Mouse (Mus musculus) stomach, embryonic 16.5 days (tissue): ENCODE measurements around the gene Tacc3. TPM values are rescaled to one million over a fixed set of nuclear protein-coding genes. Genes with fewer than 3 reads are reported as not detected.

Source experiments
- ATAC-seq: fragments of 200-750 bp; cut with Nextera tagmentation; 2 replicates; pipeline ENCODE4 v1.8.0; 2017; ENCODE audit warnings: moderate number of reproducible peaks, moderate TSS enrichment; ENCODE audit not compliant: insufficient read depth, low FRiP score
- H3K27ac ChIP-seq: fragments of 300-500 bp; sonication (generic); 2 replicates; pipeline ENCODE4 v1.5.1; 2014; ENCODE audit warnings: low read length
- H3K27me3 ChIP-seq: fragments of 300-500 bp; sonication (generic); 2 replicates; pipeline ENCODE4 v1.6.1; 2014; ENCODE audit warnings: low read length, control low read depth, mixed read lengths; ENCODE audit not compliant: control insufficient read depth, insufficient read depth
- H3K36me3 ChIP-seq: fragments of 300-500 bp; sonication (generic); 2 replicates; pipeline ENCODE4 v1.6.1; 2014; ENCODE audit warnings: low read length; ENCODE audit not compliant: control insufficient read depth, insufficient read depth
- H3K4me1 ChIP-seq: fragments of 300-500 bp; sonication (generic); 2 replicates; pipeline ENCODE4 v1.6.1; 2014; ENCODE audit warnings: low read length, control low read depth, mixed read lengths; ENCODE audit not compliant: control insufficient read depth, insufficient read depth
- H3K4me2 ChIP-seq: fragments of 300-500 bp; sonication (generic); 2 replicates; pipeline ENCODE4 v1.6.1; 2014; ENCODE audit warnings: low read depth, low read length, mixed read lengths
- H3K4me3 ChIP-seq: fragments of 300-500 bp; sonication (generic); replicated peaks from 2 replicates; pipeline ENCODE4 v1.5.1; 2014; ENCODE audit warnings: mild to moderate bottlenecking, low read length
- H3K9ac ChIP-seq: fragments of 300-500 bp; sonication (generic); 2 replicates; pipeline ENCODE4 v1.6.1; 2014; ENCODE audit warnings: low read length
- H3K9me3 ChIP-seq: fragments of 300-500 bp; sonication (generic); replicated peaks from 2 replicates; pipeline ENCODE4 v1.6.1; 2016; ENCODE audit warnings: low read length, control low read depth; ENCODE audit not compliant: control insufficient read depth
- WGBS: fragments of 180-500 bp; shearing (Covaris S2); extraction: QIAGEN DNeasy Blood & Tissue Kit; methylation state at CpG from one replicate; pipeline ENCODE4 v1.1.7; 2014; 5-methylcytosine and 5-hydroxymethylcytosine counted together
- polyA plus RNA-seq: library from polyadenylated mRNA; unstranded; fragments of >200 nt; fragmentation: Nextera tagmentation; extraction: Ambion mirVana; gene quantifications from 2 replicates; pipeline ENCODE4 v1.2.1, GENCODE M21; 2015

Gene Tacc3
- polyA plus RNA-seq, 1 experiment from 2014 or later = 145 TPM

DNA sequence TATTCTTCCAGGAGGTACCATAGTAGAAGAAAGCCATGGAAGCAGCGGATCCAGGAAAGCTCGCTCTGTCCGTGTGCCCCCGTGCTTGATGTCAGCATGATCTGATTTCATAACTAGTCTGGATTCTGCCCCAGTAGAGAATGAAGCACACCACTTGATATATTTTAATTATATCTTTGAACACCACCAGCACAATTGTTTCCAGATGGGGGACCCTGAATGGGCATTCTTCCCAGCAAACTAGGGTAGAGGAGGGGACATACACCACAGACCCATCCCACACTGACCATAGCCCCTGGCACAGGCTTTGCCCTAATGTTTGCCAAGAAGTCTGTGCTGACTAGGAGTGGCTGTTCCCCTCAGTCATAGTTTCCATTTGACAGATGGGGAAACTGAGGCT lies 27.0 kb downstream of the Tacc3 start:
- Histone ChIP-seq H3K27ac (no peak overlapping the region), H3K4me3 (no peak overlapping the region), H3K4me1 (peaks cover 13% of the 10 kb centered on the region), H3K36me3 (no peaks in the 10 kb centered on the region), H3K27me3 (no peaks in the 10 kb centered on the region), H3K9me3 (no peaks in the 10 kb centered on the region), H3K9ac (no peak overlapping the region), H3K4me2 (no peak overlapping the region)
- 90% methylated on average over 4 of the region's 4 CpGs for WGBS
- ATAC-seq = no peak

DNA sequence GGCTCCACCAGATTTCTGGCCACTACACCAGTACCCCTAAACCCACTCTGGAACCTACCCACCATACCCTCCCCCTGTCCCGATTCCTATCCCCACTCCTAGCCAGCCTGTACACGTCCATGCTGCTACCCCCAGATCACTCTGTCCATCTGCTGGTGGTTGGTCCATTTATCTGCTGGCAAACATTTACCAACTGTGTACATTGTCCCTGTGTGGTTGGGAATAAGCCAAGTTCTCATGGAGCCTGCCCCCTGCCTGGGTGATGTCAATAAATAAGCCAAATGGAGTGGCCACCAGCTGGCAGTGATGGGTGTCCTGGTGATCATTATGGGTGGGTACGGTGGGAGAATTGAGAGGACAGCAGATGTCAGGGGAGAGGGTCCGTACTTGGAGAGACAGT lies 29.2 kb downstream of the Tacc3 start:
- Histone ChIP-seq H3K9me3 (no peaks in the 10 kb centered on the region), H3K27ac (no peak overlapping the region), H3K4me3 (no peak overlapping the region), H3K9ac (no peak overlapping the region), H3K36me3 (no peaks in the 10 kb centered on the region), H3K27me3 (no peaks in the 10 kb centered on the region), H3K4me2 (no peak overlapping the region), H3K4me1 (peaks cover 21% of the 10 kb centered on the region)
- ATAC-seq = peak; percentile 17; the same call in 1 of the 2 replicates
- WGBS = 63% methylated on average over 4 of the region's 4 CpGs

DNA sequence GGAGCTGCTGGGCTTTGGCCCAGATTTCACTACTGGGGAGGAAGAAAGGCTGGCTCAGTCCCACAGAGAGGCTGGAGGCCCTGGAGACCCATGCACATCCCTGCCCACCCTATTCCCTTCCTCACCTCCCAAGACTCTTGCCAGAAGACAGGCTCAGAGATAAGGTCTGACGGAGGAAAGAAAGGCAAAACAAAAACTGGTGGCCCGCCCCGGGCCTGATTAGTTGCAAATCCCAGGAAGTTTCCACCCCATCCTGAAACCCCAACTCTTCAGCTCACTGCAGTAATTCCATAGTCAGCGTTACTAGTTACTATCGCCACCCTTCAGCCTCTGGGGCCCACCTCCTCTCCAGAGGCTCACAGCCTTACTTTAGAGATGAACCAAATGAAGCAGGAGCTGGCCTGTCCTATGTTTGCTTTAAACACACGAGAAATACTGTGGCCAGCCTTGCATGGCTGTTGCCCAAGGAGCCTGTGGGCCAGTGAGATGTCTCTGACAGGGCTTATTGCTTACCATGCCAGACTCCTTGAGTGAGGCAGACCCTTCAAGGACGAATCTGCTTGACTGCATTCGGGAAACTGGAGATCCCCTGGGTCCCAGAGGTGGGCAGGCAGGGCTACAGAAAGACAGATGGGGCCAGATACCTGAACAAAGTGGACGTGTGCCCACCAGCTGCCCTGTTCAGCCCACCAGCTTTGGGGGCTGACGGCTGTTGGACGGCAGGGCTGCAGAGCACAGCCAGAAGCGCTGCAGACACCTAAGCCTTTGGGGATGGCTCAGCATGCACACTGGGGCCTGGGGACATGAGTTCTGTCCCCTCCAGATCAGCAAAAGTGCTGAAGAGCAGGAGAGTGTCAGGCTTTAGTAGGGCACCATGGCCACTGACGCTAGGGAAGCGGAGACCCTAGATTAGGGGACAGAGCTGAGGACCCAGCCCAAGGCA lies 30.6 kb downstream of the Tacc3 start:
- WGBS = 68% methylated on average over 14 of the region's 14 CpGs
- Histone ChIP-seq H3K4me2 (no peak overlapping the region), H3K9me3 (no peaks in the 10 kb centered on the region), H3K27me3 (no peaks in the 10 kb centered on the region), H3K4me1 (peaks cover 32% of the 10 kb centered on the region), H3K36me3 (no peaks in the 10 kb centered on the region), H3K27ac (no peak overlapping the region), H3K9ac (0 out of 2 replicates have a peak overlapping the region, but pooled peaks have one; percentile 22), H3K4me3 (no peak overlapping the region)
- no peak for ATAC-seq

DNA sequence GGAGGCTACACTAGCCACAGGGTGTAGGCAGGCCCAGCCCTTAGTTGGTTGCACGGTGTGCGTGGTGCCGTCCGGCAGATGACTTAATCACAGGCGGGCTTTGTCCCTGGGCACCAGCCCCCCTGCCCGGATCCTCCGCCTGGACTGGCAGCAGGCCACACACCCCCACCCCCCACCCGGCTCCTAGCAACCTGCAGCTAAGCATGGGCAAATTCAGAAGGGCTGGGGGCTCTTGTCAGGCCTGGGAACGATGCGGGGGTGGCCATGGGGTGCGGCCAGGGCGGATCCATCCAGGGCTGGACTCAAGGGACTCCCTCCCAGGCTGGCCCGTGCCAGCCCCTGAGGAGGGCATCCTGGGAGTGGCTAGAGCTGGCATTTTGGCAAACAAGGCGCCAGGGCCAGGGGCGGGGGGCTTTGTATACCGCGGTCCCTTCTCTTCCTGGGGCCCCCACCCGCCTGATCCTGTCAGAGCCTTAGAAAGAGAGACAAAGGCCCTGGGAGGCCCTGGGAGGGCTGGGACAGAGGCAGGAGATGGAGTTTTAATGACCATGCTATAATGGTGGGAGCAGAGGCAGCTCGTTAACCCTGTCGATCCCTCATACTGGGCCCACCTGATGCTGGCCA lies 31.4 kb downstream of the Tacc3 start:
- 59% methylated on average over 20 of the region's 20 CpGs for WGBS
- no peak; the same call in 1 of the 2 replicates for ATAC-seq
- no peaks in the 10 kb centered on the region for H3K9me3 ChIP-seq
- H3K27me3 ChIP-seq = no peaks in the 10 kb centered on the region
- H3K4me2 ChIP-seq = no peak overlapping the region
- H3K4me1 ChIP-seq = peaks cover 36% of the 10 kb centered on the region
- no peaks in the 10 kb centered on the region for H3K36me3 ChIP-seq
- H3K9ac ChIP-seq = 0 out of 2 replicates have a peak overlapping the region, but pooled peaks have one; percentile 5
- H3K4me3 ChIP-seq = no peak overlapping the region
- no peak overlapping the region for H3K27ac ChIP-seq

DNA sequence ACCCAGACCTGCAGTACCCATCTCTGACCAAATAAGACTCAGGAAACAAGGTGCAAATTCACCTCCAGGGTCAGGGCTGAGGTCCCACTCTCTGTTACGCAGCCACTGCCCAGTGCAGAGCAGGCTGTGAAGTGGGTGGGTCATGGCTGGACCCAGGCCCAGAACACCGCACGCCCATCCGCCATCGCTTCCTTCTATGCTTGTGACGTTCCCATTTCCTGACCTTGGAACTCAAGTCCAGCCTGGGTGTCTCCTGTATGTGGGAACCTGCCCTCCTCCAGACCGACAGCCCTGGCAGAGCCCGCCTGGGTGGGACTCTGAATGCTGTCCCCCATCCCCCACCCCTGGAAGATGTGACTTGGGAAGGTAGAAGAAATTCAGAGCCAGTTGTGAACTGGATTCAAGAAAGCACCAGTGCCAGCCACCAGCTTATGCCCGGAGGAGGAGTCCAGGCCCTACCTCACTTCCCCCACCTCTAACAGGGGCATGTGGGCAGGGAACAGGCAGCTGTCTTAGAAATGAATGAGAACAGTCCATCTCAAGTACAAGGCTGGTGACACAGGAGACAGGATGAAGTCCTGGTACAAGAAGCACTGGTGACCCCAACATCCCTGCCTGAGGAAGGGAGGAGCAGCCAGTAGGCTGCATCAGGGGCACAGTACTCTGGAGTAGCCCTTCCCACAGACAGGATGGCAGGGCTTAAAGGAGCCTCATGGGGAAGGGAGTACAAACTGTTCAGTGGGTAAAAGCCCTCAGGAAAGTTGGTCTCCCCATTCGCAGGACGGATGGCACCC lies 32.1 kb downstream of the Tacc3 start:
- Histone ChIP-seq H3K9ac (peak overlapping the region; percentile 2; the same call in 1 of the 2 replicates), H3K27ac (no peak overlapping the region), H3K9me3 (no peaks in the 10 kb centered on the region), H3K4me3 (no peak overlapping the region), H3K27me3 (no peaks in the 10 kb centered on the region), H3K4me2 (no peak overlapping the region), H3K4me1 (peaks cover 43% of the 10 kb centered on the region), H3K36me3 (no peaks in the 10 kb centered on the region)
- ATAC-seq = 0 out of 2 replicates have a peak, but pooled peaks have one; percentile 1
- 78% methylated on average over 11 of the region's 11 CpGs for WGBS

DNA sequence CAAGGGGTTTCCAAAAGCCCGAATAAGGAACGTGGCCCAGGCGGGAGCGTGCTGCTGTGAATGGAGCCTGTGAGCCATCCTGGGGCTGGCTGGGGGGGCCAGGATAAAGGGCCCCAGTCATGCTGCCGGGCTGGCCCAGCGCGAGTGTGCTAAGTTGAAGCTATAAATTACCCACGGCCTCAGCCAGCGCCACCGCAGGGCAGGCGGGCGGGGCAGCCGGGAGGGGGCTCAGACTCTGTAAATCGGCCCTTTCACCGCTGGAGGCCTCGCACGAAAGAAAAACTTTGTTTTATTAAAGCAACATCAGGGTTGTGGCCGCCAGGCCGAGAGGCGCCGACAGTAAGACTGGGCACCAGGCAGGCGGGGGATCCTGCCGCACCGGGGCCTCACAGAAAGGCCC lies 34.5 kb downstream of the Tacc3 start:
- Histone ChIP-seq H3K4me1 (peaks cover 61% of the 10 kb centered on the region), H3K9me3 (no peaks in the 10 kb centered on the region), H3K9ac (peak overlapping the region; percentile 58), H3K4me2 (peak overlapping the region; percentile 39), H3K27ac (peak overlapping the region; percentile 85), H3K4me3 (0 out of 2 replicates have a peak overlapping the region, but pooled peaks have one; percentile 1), H3K36me3 (no peaks in the 10 kb centered on the region), H3K27me3 (no peaks in the 10 kb centered on the region)
- 5% methylated on average over 24 of the region's 24 CpGs for WGBS
- ATAC-seq = peak; percentile 27

DNA sequence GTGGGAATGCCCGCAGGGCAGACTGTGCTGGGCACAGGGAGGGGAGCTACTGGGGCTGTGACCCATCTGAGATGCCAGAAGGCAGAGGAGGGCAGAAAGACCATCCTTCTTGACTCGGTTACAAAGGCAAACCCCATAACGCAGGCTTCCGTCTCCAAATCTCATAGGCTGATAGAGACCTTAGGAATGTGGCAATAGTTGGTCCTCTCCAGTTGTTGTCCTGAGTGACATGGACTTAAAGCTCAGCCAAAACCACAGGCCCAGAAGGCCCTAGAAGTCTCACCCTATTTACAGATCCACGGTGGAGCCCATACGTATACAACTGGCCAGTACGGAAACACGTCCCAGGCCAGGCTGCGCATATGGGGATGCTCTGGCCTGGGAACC lies 36.5 kb downstream of the Tacc3 start:
- H3K9ac ChIP-seq = peak overlapping the region; percentile 86
- no peaks in the 10 kb centered on the region for H3K9me3 ChIP-seq
- H3K4me3 ChIP-seq = no peak overlapping the region
- peak overlapping the region; percentile 87; the same call in 1 of the 2 replicates for H3K4me2 ChIP-seq
- WGBS = 60% methylated on average over 9 of the region's 9 CpGs
- H3K27me3 ChIP-seq = no peaks in the 10 kb centered on the region
- H3K27ac ChIP-seq = peak overlapping the region; percentile 96
- no peak for ATAC-seq
- peaks cover 66% of the 10 kb centered on the region for H3K4me1 ChIP-seq
- no peaks in the 10 kb centered on the region for H3K36me3 ChIP-seq

DNA sequence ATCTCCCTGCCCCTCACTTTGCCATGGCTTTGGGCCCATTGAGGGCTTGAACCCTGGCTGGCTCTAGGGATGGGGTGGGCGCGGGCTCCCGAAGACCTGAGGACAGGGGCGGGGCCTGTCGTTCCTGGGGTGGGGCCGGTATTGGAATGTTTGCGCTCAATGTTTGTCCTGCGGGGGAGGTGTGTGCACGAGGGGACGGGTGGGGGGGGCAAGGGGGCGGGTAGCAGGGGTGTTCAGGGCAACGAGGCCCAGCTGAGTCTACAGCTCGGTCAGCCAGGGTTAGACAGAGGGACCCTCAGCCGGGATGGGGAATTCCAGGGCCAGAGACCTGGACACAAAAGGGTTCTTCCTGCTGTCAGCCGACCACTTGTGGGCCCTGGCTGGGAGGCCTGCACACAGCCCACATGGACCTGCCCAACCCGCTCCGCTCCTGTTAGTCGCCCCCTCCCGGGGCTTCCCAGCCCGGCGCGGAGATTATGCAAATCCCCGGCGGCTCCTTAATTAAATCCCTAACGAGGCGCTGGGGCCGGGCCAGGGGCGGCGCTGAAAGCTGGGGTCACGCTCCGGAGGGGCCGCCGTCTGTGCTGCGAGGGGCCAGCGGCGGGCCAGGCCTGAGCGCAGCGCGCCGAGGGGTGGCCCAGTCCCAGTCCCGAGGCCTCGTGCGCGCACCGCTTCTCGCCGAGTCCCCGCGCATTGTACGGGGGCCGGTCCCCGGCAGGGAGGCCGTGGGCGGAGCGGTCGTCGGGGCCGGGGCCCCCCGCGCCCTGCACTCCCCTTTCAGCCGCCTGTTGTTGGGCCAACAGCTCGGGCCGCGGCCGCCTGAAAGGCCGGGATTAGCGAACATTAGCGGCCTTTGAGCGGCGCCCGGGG lies 37.2 kb downstream of the Tacc3 start:
- Histone ChIP-seq H3K9me3 (no peaks in the 10 kb centered on the region), H3K4me2 (peak overlapping the region; percentile 87), H3K27ac (peak overlapping the region; percentile 96), H3K4me3 (peak overlapping the region; percentile 49), H3K4me1 (peaks cover 60% of the 10 kb centered on the region), H3K9ac (peak overlapping the region; percentile 86), H3K27me3 (no peaks in the 10 kb centered on the region), H3K36me3 (no peaks in the 10 kb centered on the region)
- 3% methylated on average over 71 of the region's 71 CpGs for WGBS
- peak; percentile 63 for ATAC-seq
